Mouse (Mus musculus) retina, postnatal 1 day (tissue): Measurements from ENCODE around the gene Trmt2a.

ENCODE experiments used
- DNase-seq: peaks from one replicate; pipeline ENCODE4 v3.0.0-alpha.2; 2012

The Trmt2a gene

DNA sequence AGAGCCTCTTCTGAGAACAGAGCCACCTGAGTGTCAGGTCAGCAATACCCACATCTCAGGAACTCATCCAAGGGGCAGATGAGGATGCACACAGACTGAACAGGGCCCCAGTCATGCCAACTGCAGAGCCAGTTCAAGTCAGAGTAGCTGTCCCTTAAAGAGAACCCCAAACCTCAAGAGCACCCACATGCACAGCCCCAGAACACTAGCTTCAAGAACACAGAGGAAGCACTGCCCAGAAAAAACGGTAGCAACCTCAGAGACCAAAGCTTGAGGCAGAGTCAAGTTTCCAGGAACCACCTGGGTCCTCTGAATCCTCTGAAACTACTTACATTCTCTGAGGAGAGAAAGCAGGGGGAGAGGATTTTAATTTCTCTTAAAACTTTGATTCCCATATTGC, 15.0 kb upstream of the Trmt2a start:
- DNase-seq: no peak

DNA sequence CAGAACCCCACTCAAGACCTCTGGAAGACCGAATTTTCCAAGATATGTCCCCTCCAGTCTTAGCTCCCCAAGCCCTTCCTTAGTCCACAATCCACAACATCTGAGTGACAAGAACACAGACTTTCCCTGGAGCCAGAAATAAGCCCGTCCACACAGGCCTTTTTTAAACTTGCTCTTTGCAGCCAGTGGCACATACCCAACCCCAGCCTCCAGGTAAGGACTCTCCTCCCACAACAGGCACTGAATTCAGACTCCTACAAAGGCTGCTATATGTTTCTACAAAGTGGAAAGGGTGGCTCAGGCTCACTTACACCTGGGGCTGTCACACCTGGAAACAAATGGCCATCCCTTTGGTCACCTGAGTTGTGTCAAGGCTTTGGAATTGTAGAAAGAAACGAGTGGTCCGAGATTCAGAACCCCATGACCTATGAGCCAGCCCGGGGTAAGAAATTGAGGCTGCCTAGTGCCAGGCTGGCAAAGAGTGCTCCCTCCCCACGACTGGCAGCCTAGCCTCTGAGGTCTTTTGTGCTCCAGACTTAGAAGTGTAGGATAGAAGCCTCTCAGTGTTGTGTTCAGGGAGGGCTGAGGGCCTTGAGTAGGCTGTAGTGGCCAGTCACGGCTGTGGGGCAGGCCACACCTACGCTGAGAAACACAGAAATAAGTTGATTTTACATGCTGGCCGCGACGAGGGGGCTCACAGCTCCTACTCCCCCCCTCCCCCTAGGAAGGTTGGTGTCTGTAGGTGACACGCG, 14.4 kb upstream of the Trmt2a start:
- DNase-seq: no peak

GRCm38 (mm10) chr16:18234671-18235388, 13.6 kb upstream of the Trmt2a start, which contains the start of gene Zdhhc8:
Zdhhc8 (minus strand) TSS chr16:18235136.
- peak; percentile 80 for DNase-seq

DNA sequence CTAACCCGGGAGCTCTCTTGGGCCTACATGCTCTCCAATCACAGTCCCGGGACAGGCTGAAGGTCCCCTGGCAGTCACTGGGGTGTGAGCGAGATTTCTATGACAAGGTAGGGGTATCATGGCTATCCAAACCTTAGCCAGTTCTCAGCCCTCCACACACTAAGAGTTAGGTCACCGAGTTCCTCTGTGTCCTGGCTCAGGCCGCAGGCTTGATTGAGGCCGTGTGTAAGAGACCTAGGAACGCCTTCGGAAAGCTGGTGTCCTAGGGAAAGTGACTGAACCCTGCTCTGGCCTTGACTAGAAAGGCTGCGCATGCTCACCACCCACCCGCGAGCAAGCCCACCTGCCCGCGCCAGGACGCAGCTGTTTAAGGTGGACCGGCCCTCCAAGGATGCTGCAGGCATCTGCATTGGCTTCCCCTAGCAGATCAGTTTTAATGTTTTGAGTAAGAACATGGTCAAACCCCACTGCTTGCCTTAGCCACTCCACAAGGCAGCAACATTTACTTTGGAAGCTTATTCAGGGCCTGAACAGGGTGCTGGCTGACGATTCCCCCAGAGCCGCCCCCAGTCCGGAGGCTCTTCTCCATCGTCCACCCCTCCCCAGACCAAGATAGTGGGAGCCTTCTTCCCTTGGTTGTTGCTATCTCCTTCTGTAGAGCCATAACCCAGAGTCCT, 13.0 kb upstream of the Trmt2a start:
- peak; percentile 79 for DNase-seq

DNA sequence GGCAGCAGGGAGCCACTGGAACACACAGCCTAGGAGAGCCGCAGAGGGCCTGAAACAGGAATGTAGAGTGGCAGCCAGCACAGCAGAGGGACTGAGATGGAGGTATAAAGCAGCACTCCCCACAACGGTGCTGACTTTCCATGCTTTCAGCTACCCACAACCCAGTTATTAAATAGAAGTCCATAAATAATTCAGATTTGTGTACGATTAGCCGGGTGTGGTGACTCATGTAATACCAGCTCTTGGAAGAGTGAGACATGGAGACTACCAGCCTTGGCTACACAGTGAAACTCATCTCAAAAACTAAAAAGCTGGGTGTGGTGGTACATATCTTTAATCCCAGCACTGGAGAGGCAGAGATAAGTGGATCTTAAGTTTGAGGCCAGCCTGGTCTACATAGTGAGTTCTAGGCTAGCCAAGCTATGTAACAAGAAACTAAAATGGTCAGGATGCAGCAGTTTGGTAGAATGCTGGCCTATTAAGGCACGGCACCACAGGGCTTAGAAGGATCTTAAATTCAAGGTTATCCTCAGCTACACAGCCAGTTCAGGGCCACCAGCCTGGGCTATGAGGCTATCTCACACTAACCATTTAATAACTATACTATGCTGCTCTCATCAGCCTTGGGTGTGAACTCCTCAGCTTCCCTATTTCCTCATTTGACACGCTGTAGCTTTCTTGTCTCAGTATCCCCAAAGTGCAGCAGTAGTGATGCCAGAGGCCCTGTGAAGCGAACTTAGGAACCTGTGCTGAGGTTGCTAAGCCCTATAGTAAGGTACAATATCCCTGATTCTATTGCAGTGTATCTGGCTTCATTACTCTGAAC, 11.6 kb upstream of the Trmt2a start:
- DNase-seq: no peak

DNA sequence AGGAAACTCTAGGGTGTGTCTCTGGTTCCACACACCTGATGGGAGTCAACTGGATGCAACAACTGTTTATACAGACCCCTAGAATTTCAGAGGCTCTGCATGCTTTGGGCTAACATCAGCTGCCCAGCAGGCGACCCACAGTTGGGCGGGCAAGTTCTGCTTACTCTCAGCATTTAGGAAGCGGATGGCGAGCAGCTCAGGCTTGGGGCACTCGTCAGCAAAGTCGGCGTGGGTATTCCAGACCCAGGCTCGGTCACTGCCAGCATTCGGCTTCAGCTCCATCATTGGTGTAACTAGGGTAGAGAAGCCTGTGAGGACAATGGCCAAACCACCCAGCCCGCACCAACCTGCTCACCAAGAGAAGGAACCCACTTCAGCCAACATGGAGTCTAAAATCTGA, 6.9 kb upstream of the Trmt2a start:
- no peak for DNase-seq

- DNase-seq: no peak
Observed at GRCm38 (mm10) chr16:18247521-18248399, 719 bp upstream of the Trmt2a start.

- DNase-seq: peak; percentile 39
Observed at GRCm38 (mm10) chr16:18249364-18249967, 987 bp downstream of the Trmt2a start.

DNA sequence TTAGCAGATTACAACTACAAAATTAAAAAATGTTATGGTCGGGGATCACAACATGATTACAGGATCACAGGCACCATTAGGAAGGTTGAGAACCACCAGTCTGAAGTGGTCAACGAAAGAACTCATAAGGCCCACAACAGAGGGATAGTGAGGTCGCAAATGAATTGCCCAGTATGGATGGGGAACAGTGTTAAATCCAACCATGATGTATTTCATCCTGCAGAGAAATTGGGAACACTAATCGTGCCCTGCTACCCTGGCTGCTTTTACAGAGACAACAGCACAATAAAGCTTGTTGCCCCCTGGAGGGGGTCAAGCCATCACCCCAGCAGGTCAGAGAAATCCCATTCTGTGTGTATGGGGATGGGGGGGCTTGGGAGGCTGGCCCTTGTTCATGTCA, 1.8 kb downstream of the Trmt2a start:
- no peak for DNase-seq

- DNase-seq: peak; percentile 25
Observed at GRCm38 (mm10) chr16:18250828-18251790, 2.6 kb downstream of the Trmt2a start.

DNA sequence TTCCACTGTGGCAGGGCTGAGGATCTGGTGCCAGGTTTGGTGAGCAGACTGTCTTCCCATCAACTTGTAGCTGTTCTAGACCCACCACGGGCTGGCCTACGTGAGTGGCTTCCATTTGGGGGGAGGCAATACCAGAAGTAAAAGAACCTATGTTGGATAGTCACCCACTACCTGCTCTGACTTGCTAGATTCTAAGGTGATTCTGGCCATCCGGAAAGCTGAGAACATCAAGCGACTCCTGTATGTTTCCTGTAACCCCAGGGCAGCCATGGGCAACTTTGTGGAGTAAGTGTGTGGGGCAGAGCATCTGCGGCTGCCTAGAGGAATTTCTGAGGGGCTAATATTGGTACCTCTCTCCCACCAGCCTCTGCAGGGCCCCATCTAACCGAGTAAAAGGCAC, 4.3 kb downstream of the Trmt2a start:
- DNase-seq: no peak

DNA sequence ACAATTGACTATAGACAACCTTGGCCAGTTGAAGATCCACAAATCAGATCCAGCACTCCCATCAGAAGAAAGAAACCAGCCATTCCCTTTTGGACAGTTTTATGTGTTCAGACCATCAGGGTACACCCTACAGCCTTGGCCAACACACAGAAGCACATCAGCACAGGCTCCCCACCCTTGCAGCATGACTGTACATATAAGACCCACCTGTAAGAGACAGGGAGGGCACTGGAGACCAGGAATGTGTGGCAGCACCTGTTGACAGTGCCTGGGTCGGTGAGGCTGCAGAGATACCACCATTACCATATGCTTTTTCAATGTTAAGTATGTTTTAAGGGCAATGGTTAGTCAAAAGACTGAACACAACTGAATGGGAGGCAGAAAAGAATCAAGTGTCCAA, 5.4 kb downstream of the Trmt2a start:
- DNase-seq: no peak

DNA sequence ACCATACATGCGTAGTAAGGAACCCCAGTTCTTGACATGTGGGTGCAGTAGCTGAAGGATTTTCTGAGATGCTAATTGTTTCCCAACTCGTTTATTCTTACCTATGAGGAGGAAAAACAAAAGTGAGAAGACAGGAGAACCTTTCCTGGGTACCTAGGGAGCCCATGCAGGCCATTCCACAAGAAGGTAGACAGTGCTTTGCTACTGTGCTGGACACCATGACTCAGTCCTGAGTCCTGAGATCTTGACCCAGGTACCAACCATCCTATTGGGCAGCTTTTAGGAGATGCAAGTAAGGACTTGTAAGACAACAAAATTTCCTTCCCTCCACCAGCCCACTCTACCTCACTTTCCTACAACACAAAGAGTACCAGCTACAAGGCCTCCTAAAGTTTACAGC, 9.7 kb downstream of the Trmt2a start, which contains the start of gene Gm49776:
Gene Gm49776, minus strand, starts transcription at position 101 of the 400 bp plus-strand sequence.
- DNase-seq: no peak

- DNase-seq: no peak
Observed at GRCm38 (mm10) chr16:18265024-18265423, 16.5 kb downstream of the Trmt2a start.

DNA sequence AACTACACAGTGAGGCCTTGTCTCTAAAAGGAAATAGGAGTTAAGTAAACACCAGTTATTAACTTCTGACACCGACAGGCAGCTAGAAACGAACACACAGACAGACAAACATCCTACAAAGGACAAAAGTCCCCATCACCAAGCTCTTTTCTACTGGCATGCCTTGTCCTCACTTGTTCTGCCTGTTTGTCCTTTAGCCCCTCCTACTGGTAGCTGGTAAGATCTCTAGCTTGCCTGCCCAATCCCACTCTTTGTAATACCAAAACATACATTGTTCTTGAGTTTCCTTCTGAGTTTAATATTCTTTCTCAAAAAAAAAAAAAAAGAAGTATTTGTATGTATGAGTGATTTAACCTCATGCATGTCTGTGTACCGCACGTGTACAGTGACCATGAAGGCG, 19.7 kb downstream of the Trmt2a start:
- DNase-seq: peak; percentile 37

- peak; percentile 66 for DNase-seq
Observed at GRCm38 (mm10) chr16:18275166-18275565, 26.7 kb downstream of the Trmt2a start.

DNA sequence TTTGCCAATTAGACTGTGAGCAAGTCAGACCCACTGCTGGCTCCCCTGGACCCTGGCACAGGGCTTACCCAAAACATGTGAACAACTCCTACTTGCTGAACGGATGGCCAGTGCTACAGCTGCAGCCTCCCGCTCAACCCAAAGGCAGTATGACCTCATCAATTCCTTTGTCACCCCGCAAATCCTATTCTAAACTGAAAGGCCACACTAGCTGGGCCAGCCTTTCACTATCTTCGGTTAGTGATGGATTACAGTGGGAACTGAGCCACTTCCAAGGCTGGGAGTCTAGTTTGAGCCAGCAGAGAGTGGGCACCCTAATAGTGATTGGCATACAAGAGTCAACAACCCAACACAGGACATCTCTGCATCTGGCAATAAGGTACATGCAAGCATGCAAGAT, 39.7 kb downstream of the Trmt2a start:
- peak; percentile 53 for DNase-seq

- DNase-seq: no peak
Observed at GRCm38 (mm10) chr16:18288581-18289061, 40.1 kb downstream of the Trmt2a start.

DNA sequence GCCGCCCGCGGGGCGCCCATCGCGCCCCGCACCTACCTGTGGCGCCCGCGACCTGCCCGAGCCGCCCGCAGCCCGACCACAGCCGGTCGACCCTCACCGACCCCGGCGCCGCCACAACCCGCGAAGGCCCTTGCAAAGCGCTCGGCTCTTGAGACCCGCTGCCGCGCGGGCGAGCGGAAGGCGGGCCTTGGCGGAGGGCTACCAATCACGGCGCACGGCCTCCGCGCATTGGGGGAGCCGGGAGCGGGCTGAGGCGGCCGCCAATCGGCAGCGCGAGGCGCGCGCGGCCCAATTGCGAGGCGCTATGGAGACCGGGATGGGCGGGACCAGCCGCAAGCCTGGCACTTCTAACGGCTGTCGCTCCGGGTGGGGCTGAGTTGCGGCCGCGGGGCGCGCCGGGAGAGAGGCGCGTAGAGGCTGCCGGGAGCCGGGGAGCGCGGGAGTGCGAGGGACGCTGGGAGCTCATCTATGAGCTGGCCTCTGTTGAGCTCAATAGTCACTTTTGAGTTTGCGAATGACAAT, 40.6 kb downstream of the Trmt2a start, which contains the start of gene Dgcr8:
Gene Dgcr8, minus strand, starts transcription at position 180 of the 522 bp plus-strand sequence.
- DNase-seq: peak; percentile 99
